Comparison of ENCODE assay signal across 18 mouse cellular contexts in the genomic region with DNA sequence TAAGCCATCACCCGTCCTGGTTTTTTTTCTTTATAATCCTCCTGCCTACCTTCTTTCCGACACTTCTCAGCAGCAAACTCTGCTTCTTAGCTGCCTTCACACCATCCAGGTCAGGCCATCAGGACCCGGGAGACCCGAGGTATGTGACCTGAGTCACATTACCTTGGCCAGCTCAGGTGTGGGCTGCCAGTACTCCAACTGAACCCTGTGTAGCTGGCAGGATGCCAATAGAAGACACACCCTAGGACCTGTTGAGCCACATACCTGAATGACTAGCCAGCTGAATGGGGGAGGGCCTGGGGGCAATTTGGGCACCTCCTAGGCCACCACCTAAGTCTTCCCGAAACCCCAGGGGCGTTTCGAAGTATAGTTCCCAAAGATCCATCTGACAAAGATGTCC. TPM values are rescaled to one million over a fixed set of nuclear protein-coding genes. Genes with fewer than 3 reads are reported as not detected.
DNase-seq lines count a peak whose midpoint lies in the region; ATAC-seq and TF ChIP-seq lines count a peak whose summit lies in the region.
"Had no signal": no experiment of that assay in that cellular context is flagged by ENCODE, and none has a peak within 500 bp of the region (broad histone marks: within the 10 kb centered on the region; RNA-seq: fewer than 3 reads in every experiment).

No protein-coding gene starts in this region.

- no peak overlapping the region for H3K4me3 ChIP-seq in kidney, embryonic 15.5 days (replicated peaks)
- H3K4me3 ChIP-seq in embryonic facial prominence, embryonic 15.5 days (replicated peaks), result no peak overlapping the region
- H3K4me3 ChIP-seq in lung, adult 2 months (replicated peaks; ENCODE audit: extremely low read depth, low read depth, low read length), result no peak overlapping the region
- H3K4me3 ChIP-seq in thymus, adult 2 months (ENCODE audit: control insufficient read depth, insufficient read depth, low read length), result no peak overlapping the region
- H3K4me3 ChIP-seq: forebrain, embryonic 15.5 days; heart, embryonic 15.5 days; hindbrain, embryonic 12.5 days; neural tube, embryonic 12.5 days had no signal

- H3K36me3 ChIP-seq in kidney, embryonic 15.5 days, result peaks cover 9% of the 10 kb centered on the region
- H3K36me3 ChIP-seq in embryonic facial prominence, embryonic 15.5 days, result 0 out of 2 replicates have a peak, but pooled peaks cover 4% of the 10 kb centered on the region
- no peaks in the 10 kb centered on the region for H3K36me3 ChIP-seq in thymus, adult 2 months (ENCODE audit: control insufficient read depth, insufficient read depth, low read length)
- H3K36me3 ChIP-seq: forebrain, embryonic 15.5 days; hindbrain, embryonic 12.5 days; neural tube, embryonic 12.5 days had no signal

- H3K9me3 ChIP-seq in kidney, embryonic 15.5 days (replicated peaks), result no peaks in the 10 kb centered on the region
- H3K9me3 ChIP-seq in embryonic facial prominence, embryonic 15.5 days (replicated peaks), result no peaks in the 10 kb centered on the region
- H3K9me3 ChIP-seq: forebrain, embryonic 15.5 days; heart, embryonic 15.5 days; hindbrain, embryonic 12.5 days; neural tube, embryonic 12.5 days had no signal

- no peak overlapping the region for H3K4me2 ChIP-seq in kidney, embryonic 15.5 days
- no peak overlapping the region for H3K4me2 ChIP-seq in embryonic facial prominence, embryonic 15.5 days (replicated peaks)
- H3K4me2 ChIP-seq: forebrain, embryonic 15.5 days; heart, embryonic 15.5 days; hindbrain, embryonic 12.5 days; neural tube, embryonic 12.5 days had no signal

- H3K27ac ChIP-seq in kidney, embryonic 15.5 days, result no peak overlapping the region
- no peak overlapping the region for H3K27ac ChIP-seq in embryonic facial prominence, embryonic 15.5 days (replicated peaks)
- H3K27ac ChIP-seq in thymus, adult 2 months (ENCODE audit: control insufficient read depth, insufficient read depth, low read length), result no peak overlapping the region
- H3K27ac ChIP-seq: forebrain, embryonic 15.5 days; heart, embryonic 15.5 days; hindbrain, embryonic 12.5 days; neural tube, embryonic 12.5 days had no signal

- no peak for TF ChIP-seq POLR2A in lung, adult 2 months (IDR thresholded peaks at IDR 0.05; ENCODE audit: borderline replicate concordance, extremely low read depth, low read depth, low read length)
- no peak for TF ChIP-seq POLR2A in thymus, adult 2 months (IDR thresholded peaks at IDR 0.05; ENCODE audit: control insufficient read depth, extremely low read depth, insufficient read depth, low read length, poor library complexity)

- no peak for ATAC-seq in kidney, embryonic 15.5 days (replicated peaks; ENCODE audit: low FRiP score)
- peak; percentile 63; the same call in 1 of the 2 replicates for ATAC-seq in embryonic facial prominence, embryonic 15.5 days (ENCODE audit: insufficient number of reproducible peaks, low FRiP score, low TSS enrichment, low read depth)
- ATAC-seq: forebrain, embryonic 15.5 days; midbrain, embryonic 16.5 days had no signal

- no peaks in the 10 kb centered on the region for H3K27me3 ChIP-seq in kidney, embryonic 15.5 days
- H3K27me3 ChIP-seq in embryonic facial prominence, embryonic 15.5 days, result no peaks in the 10 kb centered on the region
- no peaks in the 10 kb centered on the region; the same call in 1 of the 2 replicates for H3K27me3 ChIP-seq in thymus, adult 2 months (ENCODE audit: control insufficient read depth, insufficient read depth, low read length)
- H3K27me3 ChIP-seq: forebrain, embryonic 15.5 days; heart, embryonic 15.5 days; hindbrain, embryonic 12.5 days; neural tube, embryonic 12.5 days had no signal

- TF ChIP-seq CTCF in lung, adult 2 months (IDR thresholded peaks at IDR 0.05; ENCODE audit: insufficient read depth, low read length), result no peak
- TF ChIP-seq CTCF in thymus, adult 2 months (IDR thresholded peaks at IDR 0.05; ENCODE audit: borderline replicate concordance, control insufficient read depth, extremely low read depth, insufficient read depth, low read length, poor library complexity), result no peak

- 78% methylated on average over 7 of the region's 7 CpGs for WGBS in kidney, embryonic 15.5 days
- WGBS in embryonic facial prominence, embryonic 15.5 days, result 76% methylated on average over 7 of the region's 7 CpGs
- 71% methylated on average over 7 of the region's 7 CpGs for WGBS in lung, adult 2 months
- WGBS in thymus, adult 2 months, result 97% methylated on average over 7 of the region's 7 CpGs

- no peak overlapping the region for H3K9ac ChIP-seq in kidney, embryonic 15.5 days
- no peak overlapping the region for H3K9ac ChIP-seq in embryonic facial prominence, embryonic 15.5 days
- H3K9ac ChIP-seq: forebrain, embryonic 15.5 days; heart, embryonic 15.5 days; hindbrain, embryonic 12.5 days; neural tube, embryonic 12.5 days had no signal

- DNase-seq in kidney, adult 11 months, result peak; percentile 33
- peak; percentile 34 for DNase-seq in lung, adult 2 months
- DNase-seq in lung, postnatal 4 days, result peak; percentile 42 to 49
- no peak for DNase-seq in testis, postnatal 10 days (ENCODE audit: low spot score)
- no peak for DNase-seq in cerebellum, postnatal 10 days
- DNase-seq in thymus, adult 2 months, result no peak
- DNase-seq: adrenal gland, postnatal 10 days; cerebellum, adult 8-10 months; heart, adult 11 months; liver; thymus, postnatal 25 days had no signal

- peaks cover 9% of the 10 kb centered on the region; the same call in 1 of the 2 replicates for H3K4me1 ChIP-seq in kidney, embryonic 15.5 days
- no peaks in the 10 kb centered on the region for H3K4me1 ChIP-seq in embryonic facial prominence, embryonic 15.5 days
- no peaks in the 10 kb centered on the region for H3K4me1 ChIP-seq in lung, adult 2 months (ENCODE audit: control insufficient read depth, insufficient read depth, low read length)
- H3K4me1 ChIP-seq in thymus, adult 2 months (replicated peaks; ENCODE audit: control insufficient read depth, insufficient read depth, low read length), result no peaks in the 10 kb centered on the region
- H3K4me1 ChIP-seq: forebrain, embryonic 15.5 days; heart, embryonic 15.5 days; hindbrain, embryonic 12.5 days; neural tube, embryonic 12.5 days had no signal

RNA-seq across cellular contexts. Expression of a gene that starts 11.6 kb away (rescaled TPM):
- polyA plus RNA-seq in kidney, embryonic 15.5 days (2015; fragmentation: Nextera tagmentation; extraction: Ambion mirVana), result 14.2 and 15.9 TPM in 2 replicates
- 11.2 and 14.4 TPM in 2 replicates for polyA plus RNA-seq in embryonic facial prominence, embryonic 15.5 days (2015; fragmentation: Nextera tagmentation; extraction: Ambion mirVana)
- polyA plus RNA-seq in lung, adult 2 months (2012; rRNA removed), result 28.9 and 31.5 TPM in 2 replicates
- 7.3 and 11.5 TPM in 2 replicates for polyA plus RNA-seq in thymus, adult 2 months (2012; rRNA removed)

RNA-seq across cellular contexts. Expression of a gene that starts 26.6 kb away (rescaled TPM):
- 67.7 and 69.5 TPM in 2 replicates for polyA plus RNA-seq in kidney, embryonic 15.5 days (2015; fragmentation: Nextera tagmentation; extraction: Ambion mirVana)
- polyA plus RNA-seq in embryonic facial prominence, embryonic 15.5 days (2015; fragmentation: Nextera tagmentation; extraction: Ambion mirVana), result 77.8 and 80.3 TPM in 2 replicates
- polyA plus RNA-seq in lung, adult 2 months (2012; rRNA removed), result 83.6 and 151 TPM in 2 replicates
- polyA plus RNA-seq in thymus, adult 2 months (2012; rRNA removed), result 91.8 and 120 TPM in 2 replicates

RNA-seq across cellular contexts. Expression of a gene that starts 43.0 kb away (rescaled TPM):
- 760 and 766 TPM in 2 replicates for polyA plus RNA-seq in kidney, embryonic 15.5 days (2015; fragmentation: Nextera tagmentation; extraction: Ambion mirVana)
- 714 and 731 TPM in 2 replicates for polyA plus RNA-seq in embryonic facial prominence, embryonic 15.5 days (2015; fragmentation: Nextera tagmentation; extraction: Ambion mirVana)
- polyA plus RNA-seq in lung, adult 2 months (2012; rRNA removed), result 273 and 368 TPM in 2 replicates
- polyA plus RNA-seq in thymus, adult 2 months (2012; rRNA removed), result 498 and 588 TPM in 2 replicates

RNA-seq across cellular contexts. Expression of a gene that starts 58.4 kb away (rescaled TPM):
- 110 and 128 TPM in 2 replicates for polyA plus RNA-seq in kidney, embryonic 15.5 days (2015; fragmentation: Nextera tagmentation; extraction: Ambion mirVana)
- polyA plus RNA-seq in embryonic facial prominence, embryonic 15.5 days (2015; fragmentation: Nextera tagmentation; extraction: Ambion mirVana), result 77.6 and 83.6 TPM in 2 replicates
- 8.6 and 9.1 TPM in 2 replicates for polyA plus RNA-seq in lung, adult 2 months (2012; rRNA removed)
- 63.7 and 65.4 TPM in 2 replicates for polyA plus RNA-seq in thymus, adult 2 months (2012; rRNA removed)

Comparison
In these comparisons a context has a peak if more than half of its experiments do, and no peak if none do; other contexts are left out.
1. DNase-seq: peak in kidney, adult 11 months (single experiment), lung, adult 2 months (single experiment) and lung, postnatal 4 days (2 of 2); none in testis, postnatal 10 days (single experiment), cerebellum, postnatal 10 days (0 of 2) and thymus, adult 2 months (single experiment).